Mouse (Mus musculus) stomach, embryonic 14.5 days (tissue): Measurements from ENCODE around the gene Spata21. TPM values are rescaled to one million over a fixed set of nuclear protein-coding genes. Genes with fewer than 3 reads are reported as not detected.

ENCODE experiments used
- ATAC-seq: fragments of 200-750 bp; cut with Nextera tagmentation; 2 replicates; pipeline ENCODE4 v1.8.0; 2017; ENCODE audit warnings: low read depth, moderate TSS enrichment; ENCODE audit not compliant: insufficient number of reproducible peaks, insufficient read depth, low FRiP score
- H3K27ac ChIP-seq: fragments of 300-500 bp; sonication (generic); 2 replicates; pipeline ENCODE4 v1.5.1; 2014; ENCODE audit warnings: mild to moderate bottlenecking, low read length, moderate library complexity, mixed read lengths
- H3K27me3 ChIP-seq: fragments of 300-500 bp; sonication (generic); 2 replicates; pipeline ENCODE4 v1.6.1; 2014; ENCODE audit warnings: low read length, control low read depth, mixed read lengths; ENCODE audit not compliant: control insufficient read depth, insufficient read depth
- H3K36me3 ChIP-seq: fragments of 300-500 bp; sonication (generic); 2 replicates; pipeline ENCODE4 v1.6.1; 2014; ENCODE audit warnings: mild to moderate bottlenecking, control low read depth, low read length, moderate library complexity, mixed read lengths; ENCODE audit not compliant: control insufficient read depth, insufficient read depth
- H3K4me1 ChIP-seq: fragments of 300-500 bp; sonication (generic); 2 replicates; pipeline ENCODE4 v1.6.1; 2014; ENCODE audit warnings: low read length, control low read depth, mixed read lengths; ENCODE audit not compliant: control insufficient read depth, insufficient read depth
- H3K4me2 ChIP-seq: fragments of 300-500 bp; sonication (generic); replicated peaks from 2 replicates; pipeline ENCODE4 v1.6.1; 2014; ENCODE audit warnings: low read depth, low read length, control low read depth
- H3K4me3 ChIP-seq: fragments of 300-500 bp; sonication (generic); 2 replicates; pipeline ENCODE4 v1.5.1; 2014; ENCODE audit warnings: low read depth, low read length, control low read depth
- H3K9ac ChIP-seq: fragments of 300-500 bp; sonication (generic); replicated peaks from 2 replicates; pipeline ENCODE4 v1.6.1; 2014; ENCODE audit warnings: low read depth, mild to moderate bottlenecking, control low read depth, low read length, moderate library complexity, mixed read lengths
- H3K9me3 ChIP-seq: fragments of 300-500 bp; sonication (generic); 2 replicates; pipeline ENCODE4 v1.6.1; 2016; ENCODE audit warnings: low read depth, low read length, control low read depth; ENCODE audit not compliant: control insufficient read depth
- WGBS: fragments of 180-500 bp; shearing (Covaris S2); extraction: QIAGEN DNeasy Blood & Tissue Kit; methylation state at CpG from one replicate; pipeline ENCODE4 v1.1.7; 2014; 5-methylcytosine and 5-hydroxymethylcytosine counted together
- polyA plus RNA-seq: library from polyadenylated mRNA; unstranded; fragments of >200 nt; fragmentation: Nextera tagmentation; extraction: Ambion mirVana; gene quantifications from 2 replicates; pipeline ENCODE4 v1.2.1, GENCODE M21; 2014

Spata21 gene
- polyA plus RNA-seq, 1 experiment from 2014 or later: 0.30 TPM

DNA sequence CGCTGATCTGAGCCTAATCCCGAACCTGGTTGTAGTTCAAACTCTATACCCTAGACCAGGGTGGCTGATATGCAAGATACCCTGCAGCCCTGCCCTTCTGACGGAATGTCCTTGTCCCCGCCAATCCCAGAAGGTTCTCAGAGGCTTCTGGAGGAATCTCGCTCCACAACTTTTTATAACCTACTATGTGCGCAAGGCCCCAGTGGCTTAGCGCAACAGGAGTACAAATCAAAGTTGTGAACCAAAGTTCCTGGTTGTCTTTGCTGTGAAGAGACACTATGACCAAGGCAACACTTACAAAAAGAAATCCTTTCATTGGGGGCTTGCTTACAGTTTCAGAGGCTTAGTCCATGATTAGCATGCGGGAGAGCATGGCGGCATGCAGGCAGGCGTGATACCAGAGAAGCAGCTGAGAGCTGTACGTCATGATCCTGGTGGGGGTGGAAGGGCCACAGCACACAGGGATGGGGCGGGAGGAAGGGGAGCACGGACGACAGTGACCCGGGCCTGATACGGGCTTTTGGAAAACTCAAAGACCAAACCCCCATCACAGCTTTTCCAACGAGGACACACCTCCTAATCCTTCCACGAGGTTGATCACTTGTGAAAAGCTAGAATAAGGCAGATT lies 9.5 kb upstream of the Spata21 start:
- ATAC-seq: no peak
- H3K27ac ChIP-seq: no peak overlapping the region
- H3K4me3 ChIP-seq: peak overlapping the region; percentile 98; the same call in 1 of the 2 replicates
- 75% methylated on average over 18 of the region's 18 CpGs for WGBS
- H3K9me3 ChIP-seq: no peaks in the 10 kb centered on the region
- peaks cover 10% of the 10 kb centered on the region; the same call in 1 of the 2 replicates for H3K4me1 ChIP-seq
- H3K9ac ChIP-seq: no peak overlapping the region
- peaks cover 2% of the 10 kb centered on the region for H3K36me3 ChIP-seq
- H3K4me2 ChIP-seq: no peak overlapping the region
- no peaks in the 10 kb centered on the region for H3K27me3 ChIP-seq

DNA sequence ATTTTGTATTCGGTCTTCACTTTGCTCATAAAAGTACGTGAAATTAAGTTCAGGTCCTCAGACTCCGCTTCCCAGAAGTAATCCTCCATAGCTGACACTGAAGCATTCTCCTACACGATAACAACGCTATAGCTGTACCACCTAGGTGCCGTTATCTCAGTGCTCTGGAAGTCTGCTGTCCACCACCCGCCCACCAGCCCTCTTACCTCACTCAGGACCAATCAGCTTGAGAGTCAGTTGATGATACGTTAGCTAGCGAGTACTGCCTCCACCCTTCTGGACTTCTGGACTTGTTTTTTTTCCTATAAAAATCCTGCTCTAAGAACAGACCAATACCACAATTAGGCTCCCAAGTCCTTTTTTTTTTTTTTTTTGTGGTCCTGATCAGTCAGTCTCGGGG lies 1.3 kb upstream of the Spata21 start:
- Histone ChIP-seq H3K4me2 (no peak overlapping the region), H3K27me3 (no peaks in the 10 kb centered on the region), H3K36me3 (no peaks in the 10 kb centered on the region), H3K4me3 (no peak overlapping the region), H3K9me3 (no peaks in the 10 kb centered on the region), H3K9ac (no peak overlapping the region), H3K27ac (no peak overlapping the region), H3K4me1 (no peaks in the 10 kb centered on the region)
- WGBS: 62% methylated on average over 10 of the region's 10 CpGs
- ATAC-seq: no peak

DNA sequence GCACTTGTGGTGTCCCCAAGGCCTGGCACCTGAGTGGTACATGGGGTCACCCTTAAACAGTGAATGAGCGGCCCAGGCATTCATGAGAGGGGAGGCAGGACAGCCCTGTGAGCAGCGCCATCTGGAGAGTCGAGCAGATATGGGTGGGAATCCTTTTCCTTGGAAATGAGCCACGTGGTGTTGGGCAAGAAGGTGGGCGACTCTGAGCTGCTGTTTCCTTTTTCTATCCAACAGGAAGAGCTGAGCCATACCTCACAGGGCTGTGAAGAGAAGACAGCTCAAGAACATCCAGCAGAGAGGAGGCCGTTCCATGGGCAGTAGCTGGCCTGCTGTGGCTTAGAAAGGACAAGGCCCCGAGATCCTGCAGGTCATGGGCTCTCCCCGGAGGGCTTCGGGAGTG lies 581 bp downstream of the Spata21 start:
- WGBS: 48% methylated on average over 9 of the region's 9 CpGs
- H3K36me3 ChIP-seq: no peaks in the 10 kb centered on the region

DNA sequence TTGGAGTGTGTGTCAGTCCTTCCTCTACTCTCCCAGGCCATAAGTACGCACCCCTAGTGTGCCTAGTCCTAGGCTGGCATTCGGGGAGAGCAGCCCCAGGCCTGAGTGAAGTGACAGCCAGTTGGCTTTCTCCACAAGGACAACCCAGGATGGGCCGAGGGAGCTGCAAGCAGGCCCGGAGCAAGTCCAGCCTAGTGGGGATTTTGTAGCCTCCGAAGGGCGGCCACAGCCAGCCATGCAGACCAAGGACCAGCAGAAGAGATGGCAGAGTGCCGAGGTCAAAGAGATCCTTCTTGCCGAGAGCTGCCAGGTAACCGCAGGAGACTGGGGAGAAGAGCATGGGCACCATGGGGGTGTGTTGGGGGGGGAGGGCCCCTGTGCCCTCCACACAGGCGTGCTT lies 6.9 kb downstream of the Spata21 start:
- no peak overlapping the region for H3K4me3 ChIP-seq
- no peaks in the 10 kb centered on the region for H3K4me1 ChIP-seq
- no peaks in the 10 kb centered on the region for H3K27me3 ChIP-seq
- no peak for ATAC-seq
- 84% methylated on average over 10 of the region's 10 CpGs for WGBS
- H3K9ac ChIP-seq: no peak overlapping the region
- H3K36me3 ChIP-seq: no peaks in the 10 kb centered on the region
- no peak overlapping the region for H3K4me2 ChIP-seq
- H3K9me3 ChIP-seq: no peaks in the 10 kb centered on the region
- no peak overlapping the region for H3K27ac ChIP-seq

More for the DNA sequence above, 581 bp downstream of the Spata21 start:
- Histone ChIP-seq H3K27me3 (no peaks in the 10 kb centered on the region), H3K4me3 (no peak overlapping the region), H3K9me3 (no peaks in the 10 kb centered on the region), H3K9ac (no peak overlapping the region), H3K4me2 (no peak overlapping the region), H3K4me1 (no peaks in the 10 kb centered on the region), H3K27ac (no peak overlapping the region)
- no peak for ATAC-seq

DNA sequence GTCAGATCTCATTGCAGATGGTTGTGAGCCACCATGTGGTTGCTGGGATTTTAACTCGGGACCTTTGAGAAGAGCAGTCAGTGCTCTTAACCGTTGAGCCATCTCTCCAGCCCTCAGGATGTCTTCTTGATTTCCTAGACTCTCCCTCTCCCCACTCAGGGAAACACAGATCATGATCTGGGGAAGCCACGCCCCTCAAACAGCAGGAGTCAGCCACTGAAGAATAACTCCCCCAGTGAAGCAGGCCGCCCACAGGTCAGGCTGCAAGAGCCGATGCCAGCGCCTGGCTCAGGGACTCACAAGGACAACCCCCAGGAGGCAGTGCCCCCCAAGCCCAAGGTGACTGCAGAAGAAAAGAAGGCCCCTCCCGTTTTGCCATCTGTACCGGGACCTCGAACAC lies 8.6 kb downstream of the Spata21 start:
- H3K4me3 ChIP-seq: no peak overlapping the region
- H3K36me3 ChIP-seq: no peaks in the 10 kb centered on the region
- no peak overlapping the region for H3K4me2 ChIP-seq
- no peaks in the 10 kb centered on the region for H3K9me3 ChIP-seq
- H3K4me1 ChIP-seq: no peaks in the 10 kb centered on the region
- WGBS: 23% methylated on average over 9 of the region's 9 CpGs
- no peak overlapping the region for H3K9ac ChIP-seq
- H3K27ac ChIP-seq: no peak overlapping the region
- H3K27me3 ChIP-seq: no peaks in the 10 kb centered on the region
- no peak for ATAC-seq

DNA sequence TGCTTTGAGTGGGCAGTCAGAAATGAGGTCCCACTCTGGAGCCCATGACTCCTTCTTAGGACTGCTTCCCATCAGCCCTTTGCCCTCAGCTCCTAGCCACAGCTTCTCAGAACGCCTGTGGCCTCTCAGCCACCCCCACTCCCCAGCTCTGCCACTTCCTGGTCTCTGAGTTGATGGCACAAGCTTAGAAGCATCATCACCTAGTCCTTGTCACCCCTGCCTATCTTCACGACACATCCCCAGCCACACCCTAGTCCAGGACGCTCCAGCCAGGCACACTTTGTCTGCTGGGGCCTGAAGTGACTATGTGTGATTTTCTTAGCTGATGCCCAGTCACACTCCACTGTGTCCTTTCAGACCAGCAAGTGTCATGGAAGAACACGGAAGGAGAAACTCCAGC lies 10.8 kb downstream of the Spata21 start:
- Histone ChIP-seq H3K9me3 (no peaks in the 10 kb centered on the region), H3K4me1 (no peaks in the 10 kb centered on the region), H3K4me3 (no peak overlapping the region), H3K4me2 (no peak overlapping the region), H3K27me3 (no peaks in the 10 kb centered on the region), H3K27ac (no peak overlapping the region), H3K9ac (no peak overlapping the region), H3K36me3 (no peaks in the 10 kb centered on the region)
- 79% methylated on average over 4 of the region's 4 CpGs for WGBS
- ATAC-seq: no peak

DNA sequence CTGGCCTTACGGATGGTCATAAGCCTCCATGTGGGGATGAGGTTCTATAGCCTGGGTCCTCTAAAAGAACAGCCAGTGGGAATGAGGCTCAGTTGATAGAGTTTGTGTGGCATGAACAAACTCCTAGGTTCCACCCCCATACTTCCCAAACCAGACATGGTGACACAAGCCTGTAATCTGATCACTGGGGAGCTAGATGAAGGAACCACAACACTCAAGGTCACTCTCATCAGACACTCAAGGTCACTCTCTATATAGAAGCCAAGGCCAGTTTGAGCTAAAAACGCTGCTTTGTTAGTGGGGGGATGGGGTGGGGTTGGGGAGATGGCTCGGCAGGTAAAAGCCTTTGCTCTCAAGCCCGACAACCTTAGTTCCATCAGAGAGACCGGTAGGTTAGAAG lies 11.8 kb downstream of the Spata21 start:
- no peak overlapping the region for H3K9ac ChIP-seq
- no peak for ATAC-seq
- 75% methylated on average over 5 of the region's 5 CpGs for WGBS
- no peak overlapping the region for H3K4me3 ChIP-seq
- H3K27ac ChIP-seq: no peak overlapping the region
- no peak overlapping the region for H3K4me2 ChIP-seq
- H3K4me1 ChIP-seq: no peaks in the 10 kb centered on the region
- H3K9me3 ChIP-seq: no peaks in the 10 kb centered on the region
- no peaks in the 10 kb centered on the region for H3K27me3 ChIP-seq
- no peaks in the 10 kb centered on the region for H3K36me3 ChIP-seq

DNA sequence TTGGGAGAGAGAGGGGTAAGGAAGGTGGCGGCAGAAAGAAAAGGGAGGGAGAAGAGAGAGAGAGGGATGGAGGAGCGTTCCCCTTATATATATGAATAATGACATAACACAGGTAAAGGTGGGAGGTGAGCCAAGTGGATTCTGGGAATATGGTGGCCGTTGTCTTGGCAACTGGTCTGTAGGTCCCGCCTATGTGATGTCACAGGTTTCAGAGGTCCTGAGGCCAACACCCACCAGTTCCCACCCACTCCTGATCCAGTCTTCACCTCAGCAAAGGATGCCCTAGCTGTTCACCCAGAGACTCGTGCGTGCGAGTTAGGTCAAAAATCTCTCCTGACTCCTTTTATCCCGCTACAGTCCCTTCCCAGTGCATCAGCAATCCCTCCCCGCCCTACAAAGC lies 13.2 kb downstream of the Spata21 start:
- H3K4me3 ChIP-seq: no peak overlapping the region
- 87% methylated on average over 9 of the region's 9 CpGs for WGBS
- no peak for ATAC-seq

DNA sequence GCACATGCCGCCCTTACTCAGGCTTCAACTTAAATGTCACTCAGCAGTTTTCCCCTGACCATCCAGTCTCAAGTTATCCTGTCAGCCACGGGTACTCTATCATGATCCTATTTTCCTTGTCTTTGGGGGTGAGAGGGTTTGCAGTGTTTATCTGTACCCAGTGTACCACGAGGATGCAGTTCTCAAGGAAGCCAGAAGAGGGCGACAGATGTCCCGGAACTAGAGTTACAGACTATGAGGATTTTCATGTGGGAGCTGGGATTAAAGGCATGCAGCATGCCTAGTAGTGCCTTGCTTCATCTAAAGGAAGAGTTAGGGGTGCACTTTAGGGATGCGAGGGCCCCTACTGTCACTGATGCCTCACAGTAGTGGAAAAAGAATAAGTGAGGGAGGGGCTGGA lies 13.7 kb downstream of the Spata21 start:
- no peak for ATAC-seq
- H3K27ac ChIP-seq: no peak overlapping the region
- WGBS: 65% methylated on average over 6 of the region's 6 CpGs

More for the DNA sequence above, 13.2 kb downstream of the Spata21 start:
- no peaks in the 10 kb centered on the region for H3K4me1 ChIP-seq
- no peak overlapping the region for H3K27ac ChIP-seq
- H3K9me3 ChIP-seq: no peaks in the 10 kb centered on the region
- no peak overlapping the region for H3K4me2 ChIP-seq
- H3K27me3 ChIP-seq: no peaks in the 10 kb centered on the region
- H3K9ac ChIP-seq: no peak overlapping the region
- no peaks in the 10 kb centered on the region for H3K36me3 ChIP-seq

More for the DNA sequence above, 13.7 kb downstream of the Spata21 start:
- H3K27me3 ChIP-seq: no peaks in the 10 kb centered on the region
- H3K4me3 ChIP-seq: no peak overlapping the region
- H3K9ac ChIP-seq: no peak overlapping the region
- no peaks in the 10 kb centered on the region for H3K9me3 ChIP-seq
- no peak overlapping the region for H3K4me2 ChIP-seq
- H3K4me1 ChIP-seq: no peaks in the 10 kb centered on the region
- no peaks in the 10 kb centered on the region for H3K36me3 ChIP-seq
